Mouse (Mus musculus) layer of hippocampus, postnatal 36 days (tissue): ENCODE measurements around the gene Galp. TPM values are rescaled to one million over a fixed set of nuclear protein-coding genes. Genes with fewer than 3 reads are reported as not detected.
A peak's percentile ranks its signal among the peaks of the same experiment; 100 is the strongest.
"Not testable (repeated sequence)": the region's sequence is repeated elsewhere in the genome, so short reads cannot be mapped to it uniquely, and the experiment has no call there.

Source experiments
- DNase-seq, 2 experiments: peaks; one replicate each; pipeline ENCODE4 v3.0.0; 2022
- total RNA-seq, 2 experiments: library from RNA; stranded (reverse); gene quantifications; 2 replicates each; pipeline ENCODE4 v1.2.3; 2021

Galp gene
- total RNA-seq: not detected

DNA sequence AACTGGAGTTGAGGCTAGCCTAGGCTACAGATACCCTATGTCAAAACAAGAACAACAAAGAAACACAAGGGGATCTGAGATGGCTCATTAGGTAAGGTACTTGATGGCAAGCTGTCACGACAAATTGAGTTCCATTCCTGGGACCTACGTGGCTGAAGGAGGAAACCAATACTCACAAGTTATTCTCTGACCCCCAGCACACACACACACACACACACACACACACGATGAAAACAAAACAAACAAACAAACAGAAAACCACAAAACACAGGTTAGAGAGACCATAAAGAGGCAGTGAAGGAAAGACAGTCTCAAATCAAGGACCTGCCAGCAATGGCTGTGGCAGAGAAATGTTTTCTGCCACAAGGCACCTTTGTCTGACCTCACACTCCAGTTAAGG, at the start of gene Galp:
Galp (plus strand) TSS at position 301 of the 400 bp plus-strand sequence.
- no peak for DNase-seq

GRCm38 (mm10) chr7:6147688-6148087, 49.2 kb upstream of the Galp start:
- DNase-seq: no peak

DNA sequence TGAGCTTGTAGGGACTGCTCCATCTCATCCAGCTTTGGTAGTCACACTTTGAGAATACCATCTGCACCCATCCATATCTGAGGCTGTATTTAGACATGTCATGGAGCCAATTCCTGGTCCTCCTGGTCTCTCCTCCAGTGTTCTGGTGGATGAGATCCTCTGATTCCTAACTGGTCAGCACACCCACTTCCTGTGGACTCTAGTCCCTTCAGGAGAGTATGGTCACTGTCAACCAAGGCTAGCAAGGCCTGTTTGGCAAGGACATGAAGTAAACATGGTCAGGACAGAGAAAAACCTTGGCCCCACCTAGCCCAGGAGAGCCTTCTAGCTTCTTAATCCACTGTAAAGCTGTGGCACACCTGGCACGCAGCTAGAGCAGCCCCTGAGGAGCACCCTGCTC, 45.6 kb upstream of the Galp start:
- DNase-seq: no peak

GRCm38 (mm10) chr7:6152036-6152435, 44.9 kb upstream of the Galp start:
- no peak for DNase-seq

GRCm38 (mm10) chr7:6153131-6153530, 43.8 kb upstream of the Galp start:
- DNase-seq: no peak

GRCm38 (mm10) chr7:6154164-6154563, 42.7 kb upstream of the Galp start:
- DNase-seq: no peak

GRCm38 (mm10) chr7:6155031-6155872, 41.6 kb upstream of the Galp start:
- DNase-seq: peak; percentile 80 to 81

DNA sequence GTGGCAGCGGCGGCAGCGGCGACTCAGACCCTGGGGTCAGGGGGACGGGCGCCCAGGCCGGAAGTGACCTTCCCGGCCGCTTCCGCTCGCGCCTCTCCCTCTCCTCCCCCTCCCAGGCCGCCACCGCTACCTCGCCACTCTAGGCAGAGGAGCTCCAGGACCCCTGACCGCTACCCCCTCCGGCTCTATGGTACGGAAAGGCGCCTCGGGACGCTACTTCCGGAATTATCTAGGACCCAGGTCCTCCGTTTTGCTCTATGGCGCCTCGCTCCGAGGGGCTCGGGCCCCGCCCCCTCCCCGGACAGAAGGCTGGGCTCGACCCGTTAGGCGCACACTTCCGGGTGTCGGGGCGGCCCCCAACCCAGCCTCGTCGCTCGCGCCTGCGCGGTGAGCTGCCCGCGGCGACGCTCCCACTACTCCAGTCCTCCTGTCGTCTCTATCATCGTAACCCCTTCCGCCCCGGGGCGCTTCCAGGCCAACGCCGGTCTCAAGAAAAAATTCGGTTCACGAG, 40.9 kb upstream of the Galp start, which contains the start of gene Zfp787:
Zfp787 (minus strand) TSS at position 97 of the 511 bp plus-strand sequence.
- peak; percentile 97 to 98 for DNase-seq

- DNase-seq: no peak
Observed at GRCm38 (mm10) chr7:6156901-6157472, 39.9 kb upstream of the Galp start.

DNA sequence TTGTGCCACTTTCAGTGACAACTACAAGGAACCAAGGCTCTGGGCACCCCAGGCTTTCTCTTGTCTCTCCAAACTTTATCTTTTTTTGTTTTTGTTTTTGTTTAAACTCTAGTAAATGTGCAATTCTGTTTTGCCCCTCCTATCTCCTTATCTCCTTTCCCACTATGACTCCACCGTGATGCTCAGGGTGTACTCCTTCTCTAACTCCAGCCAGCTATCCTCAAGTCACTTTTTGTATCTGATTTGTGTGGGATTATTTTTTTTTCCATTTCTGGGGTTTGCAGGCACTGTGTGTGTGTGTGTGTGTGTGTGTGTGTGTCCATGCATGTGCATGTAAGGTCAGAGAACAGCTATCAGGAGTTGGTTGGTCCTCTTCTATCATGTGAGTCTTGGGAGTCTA, 39.4 kb upstream of the Galp start:
- no peak for DNase-seq

GRCm38 (mm10) chr7:6159604-6160003, 37.3 kb upstream of the Galp start:
- DNase-seq: no peak

- no peak for DNase-seq
Observed at GRCm38 (mm10) chr7:6161541-6161940, 35.3 kb upstream of the Galp start.

DNA sequence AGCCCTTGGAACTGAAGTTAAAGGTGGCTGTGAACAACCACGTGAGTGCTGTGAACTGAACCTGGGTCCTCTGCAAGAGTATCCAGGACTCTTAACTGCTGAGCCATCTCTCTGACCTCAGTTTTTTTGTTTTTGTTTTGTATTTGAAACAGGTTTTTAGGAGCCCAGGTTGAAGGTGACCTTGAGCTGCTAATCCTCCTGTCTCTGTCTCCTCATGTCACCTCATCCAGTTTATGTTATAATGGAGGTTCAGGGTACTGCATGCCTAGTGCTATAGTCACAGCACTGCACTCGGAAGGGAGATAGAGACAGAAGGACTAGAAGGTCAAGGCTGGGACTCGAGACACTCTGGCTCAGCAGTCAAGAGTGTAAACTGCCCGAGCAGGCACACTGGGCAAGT, 34.7 kb upstream of the Galp start:
- DNase-seq: no peak

GRCm38 (mm10) chr7:6164671-6165070, 32.2 kb upstream of the Galp start:
- no peak for DNase-seq

GRCm38 (mm10) chr7:6169403-6169802, 27.5 kb upstream of the Galp start:
- no peak for DNase-seq

- DNase-seq: no peak
Observed at GRCm38 (mm10) chr7:6170391-6170790, 26.5 kb upstream of the Galp start.

- no peak for DNase-seq
Observed at GRCm38 (mm10) chr7:6170871-6171270, 26.0 kb upstream of the Galp start.

DNA sequence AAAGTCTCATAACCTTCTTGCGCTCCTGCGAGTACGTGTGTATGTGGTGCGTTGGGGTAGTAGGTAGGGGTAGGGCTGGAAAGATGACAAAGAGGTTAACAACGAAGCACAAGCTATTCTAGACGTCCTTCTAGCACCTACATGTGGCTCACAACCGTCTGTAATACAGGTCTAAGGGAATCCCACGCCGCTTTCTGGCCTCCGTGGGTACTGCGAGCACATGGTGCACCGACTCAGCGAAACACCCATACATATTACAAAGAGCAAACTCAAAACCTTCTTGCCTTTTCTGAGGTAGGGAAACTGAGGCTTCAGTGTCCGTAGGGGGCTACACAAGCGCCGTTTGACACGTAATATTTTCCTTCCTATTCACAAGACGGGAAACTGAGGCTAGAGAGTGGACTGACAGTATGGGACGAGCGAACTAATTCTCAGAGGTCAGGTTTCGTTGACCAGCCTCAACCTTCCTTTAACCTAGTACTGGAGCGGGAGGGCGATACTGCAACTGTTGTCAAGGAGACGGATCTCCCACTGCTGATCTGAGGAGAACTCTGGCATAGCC, 25.4 kb upstream of the Galp start:
- DNase-seq: peak; percentile 36 to 62

- peak; percentile 99 to 100 for DNase-seq
Observed at GRCm38 (mm10) chr7:6172006-6172649, 24.8 kb upstream of the Galp start, which contains the start of gene Zfp444. Gene Zfp444 (plus strand): TSS chr7:6172226.

DNA sequence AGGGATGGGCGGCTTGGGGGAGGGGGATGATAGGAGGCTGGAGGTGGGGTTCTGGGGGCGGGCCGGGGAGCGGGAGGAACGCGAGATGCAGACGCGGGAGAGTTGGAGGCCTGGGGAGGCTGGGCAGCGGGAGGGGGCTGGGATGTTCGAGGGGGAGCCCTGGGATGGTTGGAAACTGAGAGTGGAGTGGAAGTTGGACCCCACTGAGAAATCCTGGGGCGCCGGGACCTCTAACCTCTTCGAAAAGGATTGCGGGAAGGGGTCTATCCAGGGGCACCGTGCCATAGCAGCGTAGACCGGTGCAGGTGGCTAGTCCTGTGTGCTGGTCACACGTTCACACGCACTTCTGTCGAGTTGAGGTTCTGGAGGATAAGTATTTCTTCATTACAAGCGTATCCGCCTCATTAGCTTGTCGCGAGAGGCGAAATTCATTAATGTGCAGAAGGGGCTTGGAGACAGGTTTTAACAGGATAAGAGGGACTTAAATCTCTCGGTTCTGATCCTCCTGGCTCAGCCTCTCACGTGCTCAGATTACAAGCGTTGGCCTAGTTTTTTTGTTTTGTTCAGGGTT, 24.1 kb upstream of the Galp start:
- no peak for DNase-seq

GRCm38 (mm10) chr7:6173872-6174271, 23.0 kb upstream of the Galp start:
- no peak for DNase-seq

DNA sequence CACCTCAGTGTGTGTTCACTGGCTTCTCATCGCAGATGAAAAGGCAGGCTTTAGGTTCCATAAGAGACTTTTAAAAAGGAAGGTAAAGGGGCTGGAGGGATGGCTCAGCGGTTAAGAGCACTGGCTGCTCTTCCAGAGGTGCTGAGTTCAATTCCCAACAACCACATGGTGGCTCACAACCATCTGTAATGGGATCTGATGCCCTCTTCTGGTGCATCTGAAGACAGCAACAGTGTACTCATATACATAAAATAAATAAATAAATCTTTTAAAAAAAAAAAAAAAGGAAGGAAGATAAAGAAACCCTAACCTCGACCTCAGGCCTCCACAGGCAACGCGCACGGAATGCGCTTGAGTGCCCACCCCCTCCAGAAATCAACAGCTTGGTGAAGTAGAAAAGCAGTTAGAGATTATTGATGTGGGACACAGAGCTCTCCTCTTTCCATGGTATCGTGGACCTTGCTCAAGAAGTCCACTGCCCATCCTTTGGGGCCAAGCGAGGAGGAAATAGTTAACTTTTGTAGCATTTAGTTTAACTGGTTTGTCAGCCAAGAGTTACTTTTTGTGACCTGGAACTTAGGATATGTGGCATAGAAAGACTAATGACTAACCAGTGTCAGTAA, 22.4 kb upstream of the Galp start:
- not testable (repeated sequence) for DNase-seq
